Mouse (Mus musculus) adrenal gland, adult 2 months (tissue): ENCODE data around the gene Rcor1. TPM values are rescaled to one million over a fixed set of nuclear protein-coding genes. Genes with fewer than 3 reads are reported as not detected.

Source experiments
- DNase-seq: peaks from one replicate; pipeline ENCODE4 v3.0.0; 2021
- polyA plus RNA-seq: library from polyadenylated mRNA; depleted of rRNA; stranded (reverse); fragments of >200 nt; gene quantifications from 2 replicates; pipeline ENCODE4 v1.2.3, GENCODE M21; 2012
- total RNA-seq, 2 experiments: library from RNA; stranded (reverse); gene quantifications; 2 replicates each; pipeline ENCODE4 v1.2.3; 2021

The Rcor1 gene
- total and polyA plus RNA-seq, 3 experiments, result 8.0 to 63.8 (median 35.7) TPM

DNA sequence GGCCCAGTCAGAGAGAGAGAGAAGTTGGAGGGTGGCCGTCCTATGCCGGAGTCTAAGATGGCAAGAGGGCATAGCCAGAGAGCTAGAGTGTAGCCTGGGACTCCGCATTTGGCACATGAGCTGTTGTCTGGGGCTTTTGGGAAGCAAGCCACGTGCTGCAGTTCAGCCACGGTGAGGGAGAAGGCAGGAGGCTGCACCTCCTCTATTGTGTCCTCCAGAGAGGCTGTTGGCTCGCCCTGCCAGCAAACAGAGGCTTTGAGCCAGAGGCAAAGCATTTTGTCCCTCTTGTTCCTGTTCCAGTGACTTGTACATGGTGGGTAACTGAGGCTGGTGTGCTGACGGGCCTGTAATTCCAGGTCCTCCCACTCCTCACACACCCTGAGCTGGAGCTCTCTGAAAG is 95.0 kb downstream of the Rcor1 start:
- no peak for DNase-seq

DNA sequence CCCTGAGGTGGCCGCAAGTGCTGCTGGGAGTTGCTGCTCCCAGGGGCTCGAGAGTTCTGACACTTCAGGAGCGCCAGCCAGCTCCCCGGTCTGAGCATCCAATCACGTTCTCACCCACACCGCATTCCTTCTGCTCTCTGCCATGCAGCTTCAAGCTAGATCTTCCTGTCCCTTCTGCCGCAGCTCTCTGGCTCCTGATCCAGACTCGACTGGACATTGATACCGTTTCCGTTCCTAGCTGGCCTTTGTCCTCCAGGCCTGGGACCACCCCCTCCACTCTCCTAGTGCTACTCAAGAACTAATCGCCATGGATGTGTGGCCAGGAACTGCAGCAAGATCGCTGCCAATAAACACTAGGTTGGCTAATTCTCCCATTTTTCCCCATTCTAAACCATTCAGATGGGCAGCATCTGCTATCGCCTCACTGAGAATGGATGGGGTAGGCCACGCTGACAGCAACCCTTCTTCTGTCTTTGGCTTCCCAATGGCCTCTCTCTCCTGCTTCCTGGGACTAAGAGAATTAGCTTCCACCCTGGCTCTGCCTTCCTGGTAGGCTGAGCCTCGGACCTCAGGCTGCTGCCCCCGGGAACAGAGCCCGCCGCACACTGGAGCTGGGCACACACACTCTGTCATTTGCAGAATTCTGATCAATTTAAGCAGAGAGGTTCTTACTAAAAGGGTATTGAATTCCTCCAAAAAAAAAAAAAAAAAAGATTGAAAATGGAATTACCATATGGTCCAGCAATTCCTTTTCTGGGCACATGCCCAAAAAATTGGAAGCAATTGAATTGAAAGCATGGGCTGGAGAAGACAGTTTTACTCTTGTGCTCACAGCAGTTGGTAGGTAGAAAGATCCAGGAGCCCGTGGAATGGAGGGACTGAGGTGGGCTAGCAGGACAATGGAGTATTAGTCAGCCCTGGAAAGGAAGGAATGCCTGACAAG is 95.9 kb downstream of the Rcor1 start:
- DNase-seq, result no peak

DNA sequence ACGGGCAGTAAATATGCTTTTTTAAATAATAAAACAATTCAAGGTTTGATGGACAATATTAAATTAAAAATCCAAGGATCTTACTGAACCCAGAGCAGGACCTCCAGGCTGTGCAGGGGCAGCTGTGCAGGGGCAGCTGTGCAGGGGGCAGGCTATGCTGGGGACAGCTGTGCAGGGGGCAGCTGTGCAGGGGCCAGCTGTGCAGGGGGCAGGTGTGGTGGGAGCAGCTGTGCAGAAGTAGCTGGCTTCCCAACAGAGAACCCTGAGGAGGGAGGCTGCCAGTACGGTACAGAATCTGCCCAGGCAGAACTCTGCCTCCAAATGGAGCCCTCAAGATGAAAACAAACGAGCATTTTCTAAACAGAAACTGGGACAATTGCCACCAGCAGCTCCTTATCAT is 96.8 kb downstream of the Rcor1 start:
- DNase-seq, result no peak

DNA sequence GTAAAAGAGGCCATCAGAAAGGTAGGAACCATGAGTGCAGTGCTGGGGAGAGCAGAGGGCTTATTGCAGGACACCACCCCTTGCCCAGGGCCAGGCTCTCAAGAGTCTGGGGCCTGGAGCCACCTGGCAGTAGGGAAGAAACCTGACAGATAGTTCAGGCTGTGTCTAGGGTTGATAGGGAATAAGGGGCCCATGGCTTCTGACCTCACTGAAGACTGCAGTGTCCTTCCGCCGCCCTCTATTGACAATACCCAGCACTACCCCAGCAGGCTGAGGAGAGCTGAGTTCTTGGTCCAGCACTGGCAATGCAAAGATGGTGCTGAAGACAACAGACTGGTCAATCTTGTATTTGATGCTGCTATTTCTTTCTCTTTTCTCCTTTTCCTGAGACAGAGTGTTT is 97.9 kb downstream of the Rcor1 start:
- no peak for DNase-seq

DNA sequence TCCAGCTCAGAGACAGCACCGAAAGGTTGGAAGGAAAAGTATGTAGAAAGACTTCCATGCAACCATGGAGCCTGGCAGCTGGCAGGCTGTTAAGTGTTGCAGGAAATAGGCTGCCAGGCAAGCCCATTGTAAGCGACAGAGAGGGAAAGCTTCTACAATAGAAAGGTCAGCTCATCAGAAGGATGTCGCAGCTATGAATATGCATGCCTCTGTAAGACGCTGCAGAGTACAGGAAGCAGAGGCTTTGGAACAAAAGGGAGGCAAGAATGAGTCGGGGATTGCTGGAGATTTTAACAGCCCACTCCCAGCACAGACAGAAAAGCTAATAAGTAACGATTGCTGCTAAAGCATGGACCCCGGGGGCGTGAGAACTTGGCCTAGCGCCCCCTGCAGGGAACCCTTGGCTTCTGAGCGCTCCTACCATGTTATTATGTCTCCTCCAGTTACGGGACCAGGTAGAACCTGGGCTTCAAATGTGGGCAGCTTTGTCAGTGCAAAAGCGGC is 103.9 kb downstream of the Rcor1 start:
- DNase-seq, result no peak

DNA sequence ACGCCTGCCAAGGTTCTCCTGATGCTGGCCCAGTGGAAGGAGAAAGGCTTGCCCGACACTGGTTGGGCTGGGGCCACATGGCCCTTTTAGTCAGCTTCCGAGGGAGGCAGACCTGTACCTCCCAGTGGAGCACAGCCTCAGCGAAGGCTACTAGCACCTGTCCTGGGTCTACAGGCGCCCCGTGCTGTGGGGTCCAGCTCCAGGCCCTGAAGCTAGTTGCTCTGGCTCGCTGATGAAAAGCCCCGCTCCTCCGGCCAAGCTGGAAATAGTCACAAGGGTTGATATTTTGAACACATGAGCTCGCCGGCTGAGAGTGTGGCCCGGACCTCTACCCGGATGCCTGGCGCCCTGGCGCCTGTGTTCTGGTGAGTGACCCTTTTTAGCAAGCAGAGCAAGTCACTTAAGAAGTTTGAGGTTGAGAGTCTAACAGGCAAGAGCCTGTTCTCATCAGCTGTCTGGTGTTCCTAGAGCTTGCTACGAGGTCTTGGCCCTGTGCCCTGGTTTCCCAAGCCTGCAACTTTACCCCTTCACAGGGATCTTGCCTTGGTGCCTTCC is 104.4 kb downstream of the Rcor1 start:
- no peak for DNase-seq

DNA sequence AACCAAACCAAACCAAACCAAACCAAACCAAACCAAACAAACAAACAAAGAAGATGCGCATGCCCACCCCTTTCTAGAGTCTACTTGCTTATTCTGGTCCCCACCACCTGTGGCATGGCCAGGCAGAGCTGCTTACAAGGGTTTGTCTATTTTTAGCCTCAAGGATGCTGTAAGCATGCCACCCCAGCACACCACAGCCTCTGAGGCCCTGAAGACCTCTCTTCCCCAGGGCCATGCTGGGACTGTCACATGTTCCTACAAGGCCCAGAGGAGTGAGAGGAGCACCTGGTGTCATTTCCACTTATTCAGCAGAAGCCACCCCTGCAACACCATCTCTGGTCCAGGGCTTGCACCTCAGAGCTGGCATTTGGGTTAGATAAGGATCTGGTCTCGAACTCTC is 105.4 kb downstream of the Rcor1 start:
- DNase-seq, result no peak

DNA sequence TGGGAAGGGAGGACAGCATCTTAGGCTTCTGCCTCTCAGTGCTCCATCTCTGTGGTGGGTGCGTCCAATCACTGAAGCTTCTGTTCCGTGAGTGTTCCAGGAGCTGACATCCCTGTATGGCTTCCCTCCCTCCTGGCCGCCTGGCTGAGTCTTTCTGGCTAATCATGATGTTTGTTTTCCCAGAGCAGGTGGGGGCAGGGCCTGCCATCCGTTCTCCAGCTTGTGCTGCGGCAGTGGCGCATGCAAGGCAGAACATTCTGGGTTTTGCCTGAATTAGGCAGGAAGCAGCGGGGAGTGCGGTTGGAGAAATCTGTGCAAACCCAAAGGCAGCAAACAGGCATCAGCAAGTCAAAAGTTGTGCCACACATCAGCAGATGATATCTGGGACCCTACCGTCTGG is 106.1 kb downstream of the Rcor1 start:
- DNase-seq, result no peak

DNA sequence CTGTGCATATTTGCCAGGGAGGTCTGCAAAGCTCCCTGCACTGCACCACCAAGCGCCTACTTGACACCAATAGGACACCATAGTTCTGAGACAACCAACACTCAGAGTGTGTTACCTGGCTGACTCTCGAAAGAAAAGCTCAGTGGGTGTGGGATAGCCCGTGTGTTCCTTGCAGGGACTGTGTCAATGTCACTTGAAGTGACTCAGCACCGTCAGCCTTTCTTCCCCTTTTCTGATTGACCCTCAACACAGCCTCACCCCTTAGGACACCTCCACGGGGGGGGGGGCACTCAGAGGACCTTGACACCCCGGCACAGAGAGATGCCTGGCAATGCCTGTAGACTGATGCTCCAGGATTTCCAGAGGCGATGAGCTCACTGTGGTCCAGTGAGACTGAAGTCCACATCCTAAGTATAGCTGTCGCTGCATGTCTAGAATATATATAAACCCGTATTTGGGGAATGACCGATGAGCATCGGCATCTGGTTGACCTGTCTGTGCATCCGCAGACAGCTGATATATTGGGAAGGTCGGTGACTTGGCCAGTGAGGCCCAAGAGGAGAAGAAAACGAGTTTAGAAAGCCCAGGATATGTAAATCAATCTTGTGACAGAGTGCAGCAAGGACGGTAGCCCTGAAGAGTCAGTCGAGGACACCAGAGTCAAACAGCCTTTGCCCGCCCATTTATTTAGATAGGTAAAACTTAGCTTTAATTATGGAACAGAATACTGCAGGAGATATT is 110.5 kb downstream of the Rcor1 start:
- peak; percentile 39 for DNase-seq

DNA sequence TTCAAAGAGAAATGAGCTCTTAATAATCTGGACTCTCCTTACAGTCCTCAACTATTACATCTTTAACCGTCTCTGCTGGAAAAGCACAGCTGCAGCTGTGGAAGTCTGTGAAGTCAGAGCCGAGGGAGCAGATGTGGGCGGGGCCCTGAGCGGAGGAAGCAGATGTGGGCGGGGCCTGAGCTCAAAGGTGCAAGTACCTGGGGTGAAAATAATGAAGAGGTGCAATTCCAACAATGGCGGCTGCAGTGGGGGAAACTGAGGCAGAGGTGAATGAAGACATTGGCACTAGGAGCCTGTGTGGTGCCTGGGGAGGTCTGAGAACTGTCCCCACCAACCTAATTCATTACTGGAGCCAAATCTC is 111.1 kb downstream of the Rcor1 start:
- no peak for DNase-seq

DNA sequence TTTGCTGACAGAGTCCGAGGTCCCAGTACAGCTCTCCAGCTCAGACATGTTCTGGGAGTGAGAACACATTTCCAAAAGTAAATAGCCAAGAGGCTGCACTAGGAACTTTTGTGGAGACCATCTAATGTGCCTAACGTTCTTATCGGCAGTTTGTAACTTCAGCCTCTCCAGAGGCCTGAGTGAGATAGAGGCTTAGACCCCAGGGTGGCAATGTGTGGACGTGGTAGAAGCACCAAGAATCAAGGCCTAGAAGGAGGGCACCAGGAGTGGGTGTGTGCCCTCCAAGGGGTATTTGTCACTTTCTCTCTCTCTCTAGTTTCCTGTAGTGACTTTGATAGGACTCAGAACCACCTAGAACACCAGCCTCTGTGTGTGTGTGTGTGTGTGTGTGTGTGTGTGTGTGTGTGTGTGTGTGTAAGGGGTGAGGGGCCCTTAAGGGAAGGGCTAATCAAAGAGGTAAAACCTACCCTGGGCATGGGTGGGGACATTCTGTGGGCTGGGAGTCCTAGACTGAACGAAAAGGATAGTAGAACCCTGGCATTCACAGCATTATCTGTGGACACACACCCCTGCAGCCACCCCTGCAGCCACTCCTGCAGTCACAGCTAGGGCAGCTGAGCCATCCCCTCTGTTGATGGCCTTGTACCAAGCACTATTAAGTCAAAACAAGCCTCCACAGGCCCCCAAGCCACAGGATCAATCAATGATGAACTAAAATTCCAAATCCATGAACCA is 112.4 kb downstream of the Rcor1 start:
- DNase-seq, result no peak

DNA sequence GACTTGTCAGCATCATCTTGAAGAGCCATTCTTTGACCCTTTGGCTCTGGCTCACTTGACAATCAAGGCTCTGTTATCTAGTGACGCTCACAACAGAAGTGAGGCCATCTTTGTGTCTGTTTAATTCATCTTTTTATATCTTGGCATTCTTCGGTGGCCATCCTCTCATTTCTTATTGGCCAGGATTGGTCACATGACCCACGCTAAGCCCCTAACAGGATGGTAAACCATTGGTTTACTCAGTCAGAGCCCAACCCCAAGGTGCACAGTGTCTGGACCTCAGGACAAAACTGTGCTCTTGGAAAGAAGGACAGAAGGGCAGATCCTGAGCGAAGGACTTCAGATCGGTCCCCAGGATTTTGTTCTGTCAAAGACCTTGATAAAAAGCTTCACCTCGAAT is 113.4 kb downstream of the Rcor1 start:
- DNase-seq, result no peak

DNA sequence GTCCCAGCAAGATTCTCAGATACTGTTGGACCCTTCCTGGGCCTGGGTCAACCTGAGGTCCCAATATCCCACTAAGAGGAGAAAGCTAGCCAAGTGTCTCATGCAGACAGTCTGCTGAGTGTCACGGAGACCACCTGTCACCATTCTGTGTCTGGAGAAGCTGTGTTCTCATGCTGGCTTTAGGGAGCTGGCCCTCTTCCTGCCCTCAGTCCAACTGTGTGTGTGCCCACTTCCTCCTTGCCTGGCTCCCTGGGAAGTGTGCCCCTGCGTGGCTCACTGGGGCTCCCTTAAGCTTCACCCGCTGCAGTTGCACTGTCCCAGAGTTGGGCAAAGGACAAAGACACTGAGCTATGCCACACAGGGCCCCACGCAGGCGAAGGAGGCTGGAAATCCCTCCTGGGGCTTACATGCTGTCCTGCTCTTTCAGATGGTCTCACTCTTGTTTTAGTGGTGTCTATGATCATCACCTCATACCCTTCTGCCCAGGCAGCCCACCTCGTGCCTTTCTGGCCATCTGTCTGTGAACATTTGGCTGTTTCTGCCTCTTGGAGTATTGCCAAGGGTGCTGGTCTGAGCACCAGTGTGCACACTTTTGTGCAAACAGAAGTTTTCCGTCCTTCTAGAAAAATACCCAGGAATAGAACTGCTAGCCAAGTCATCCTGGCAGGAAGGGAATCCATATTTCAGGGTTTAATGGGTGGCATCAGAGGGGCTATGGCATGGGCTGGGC is 114.0 kb downstream of the Rcor1 start:
- no peak for DNase-seq

DNA sequence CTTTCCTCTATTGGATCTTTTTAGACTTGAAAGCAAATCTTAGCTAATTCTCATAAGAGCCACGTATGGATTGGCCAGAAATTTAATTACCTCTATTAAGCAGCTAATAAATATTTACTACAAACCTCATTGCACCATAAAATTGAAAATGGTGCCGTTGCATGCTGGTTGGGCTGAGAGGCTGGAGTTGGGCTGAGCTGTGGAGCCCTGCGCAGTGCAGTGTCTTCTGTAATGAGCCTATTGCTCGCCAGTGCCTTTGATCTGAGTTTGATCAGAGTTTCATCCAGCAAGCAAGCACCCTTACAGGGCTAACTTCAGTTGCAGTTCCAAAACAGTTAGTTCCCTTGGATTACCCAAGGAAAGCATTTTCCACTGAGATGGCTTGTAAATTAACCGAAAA is 114.8 kb downstream of the Rcor1 start:
- DNase-seq, result no peak

DNA sequence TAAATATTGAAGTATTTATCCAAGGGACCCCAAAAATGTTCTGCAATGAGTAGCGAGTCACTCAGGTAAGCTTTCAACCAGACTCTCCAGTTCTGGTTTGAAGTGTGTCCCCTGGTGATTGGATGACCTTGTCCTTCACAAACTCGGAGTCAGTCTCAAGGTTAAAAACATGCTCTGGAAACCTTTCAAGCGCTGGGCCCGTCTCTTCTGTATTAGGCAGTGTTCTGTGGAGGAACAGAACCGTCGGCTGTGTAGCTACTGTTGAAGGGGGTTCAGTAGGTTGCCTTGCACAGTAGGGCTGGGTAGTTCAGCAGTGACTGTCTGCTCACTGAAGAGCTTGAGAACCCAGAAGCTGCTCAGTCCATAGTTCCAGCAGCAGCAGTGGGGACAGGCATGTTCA is 115.5 kb downstream of the Rcor1 start:
- DNase-seq, result peak; percentile 83

DNA sequence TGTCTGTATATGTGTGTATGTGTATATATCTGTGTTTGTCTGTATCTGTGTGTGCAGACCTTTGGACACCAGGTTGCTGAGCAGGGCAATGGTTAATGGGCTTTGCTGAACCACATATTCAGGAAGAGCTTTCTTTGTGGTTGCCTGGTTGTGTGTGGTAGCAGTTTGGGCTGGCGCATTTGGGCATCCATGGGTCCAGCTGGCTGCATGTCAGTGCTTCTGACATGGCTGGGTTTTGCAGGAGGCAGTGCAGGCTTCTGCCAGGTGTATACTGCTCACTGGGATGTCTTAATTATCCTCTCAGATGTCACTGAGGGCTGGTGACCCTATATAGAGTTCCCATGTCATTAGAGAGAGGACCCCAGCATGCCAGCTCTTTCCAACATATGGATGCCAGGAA is 116.6 kb downstream of the Rcor1 start:
- DNase-seq, result no peak

DNA sequence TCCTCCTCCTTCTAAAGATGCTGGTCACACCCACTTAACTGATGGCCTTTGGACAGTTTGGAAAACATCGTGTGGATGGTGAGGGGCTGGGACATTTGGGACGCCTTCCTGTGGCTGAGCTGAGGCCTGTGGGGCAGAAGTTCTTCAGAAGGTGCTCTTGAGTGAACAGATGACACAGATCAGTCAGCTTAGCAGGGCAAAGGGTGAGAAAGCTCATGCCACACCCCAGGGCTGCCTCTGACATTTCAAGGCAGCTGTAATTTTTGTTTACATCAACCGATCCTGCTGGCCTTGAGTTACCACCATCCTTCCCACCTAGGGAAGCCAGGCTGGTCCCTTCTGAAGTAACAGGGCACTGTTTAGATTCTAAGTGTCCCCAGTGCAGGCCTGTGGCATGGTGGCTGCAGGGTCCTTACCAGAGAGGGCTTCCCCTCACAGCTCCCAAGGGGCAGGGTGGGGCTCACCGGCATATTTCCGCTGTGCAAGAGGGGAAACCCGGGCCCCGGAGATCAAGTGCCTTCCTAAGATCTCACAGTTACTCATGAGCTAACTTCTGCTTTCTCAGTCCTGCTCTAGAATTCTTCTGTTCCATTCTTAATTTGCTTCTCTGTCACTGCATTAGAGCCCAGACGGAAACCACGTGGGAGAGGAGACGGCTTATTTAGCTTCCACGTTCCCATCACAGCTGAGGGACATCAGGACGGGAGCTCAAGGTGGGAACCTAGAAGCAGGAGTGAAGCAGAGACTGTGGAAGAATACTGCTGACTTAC is 120.7 kb downstream of the Rcor1 start:
- no peak for DNase-seq

DNA sequence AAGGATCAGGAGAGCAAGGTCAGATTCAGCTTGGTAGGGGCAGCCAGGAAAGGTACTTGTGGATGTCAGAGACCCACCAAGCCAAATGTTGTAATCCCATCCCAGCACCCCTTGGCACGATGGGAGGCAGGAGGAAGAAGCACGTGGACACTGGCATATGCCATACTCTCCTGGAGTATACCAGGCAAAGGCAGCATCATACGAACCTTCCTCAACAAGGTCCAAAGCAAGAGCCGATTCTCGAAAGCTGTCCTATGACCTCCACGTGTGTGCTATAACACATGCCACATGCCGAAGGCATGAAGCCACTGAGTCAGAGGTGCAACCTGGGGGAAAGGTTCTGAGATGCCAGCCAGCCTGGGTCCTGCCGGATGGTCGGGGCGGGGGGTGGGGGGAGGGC is 121.7 kb downstream of the Rcor1 start:
- no peak for DNase-seq

DNA sequence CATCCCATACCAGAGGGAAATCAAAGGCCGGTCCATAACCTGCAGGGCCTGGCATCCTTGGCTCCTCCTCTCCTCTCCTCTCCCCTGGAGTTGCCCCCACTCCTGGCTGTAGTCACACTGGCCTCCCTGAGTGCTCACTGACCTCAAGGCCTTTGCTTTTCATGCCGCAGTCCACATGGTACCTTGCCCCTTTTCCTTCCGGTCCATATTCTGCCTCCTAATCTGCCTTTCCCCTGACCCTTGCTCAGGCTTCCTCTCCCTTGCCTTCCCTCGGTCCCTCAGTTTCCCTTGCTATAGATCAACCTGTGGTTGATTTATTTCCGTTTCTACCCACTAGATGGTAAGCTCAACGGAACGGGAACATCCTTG is 122.8 kb downstream of the Rcor1 start:
- DNase-seq, result no peak

DNA sequence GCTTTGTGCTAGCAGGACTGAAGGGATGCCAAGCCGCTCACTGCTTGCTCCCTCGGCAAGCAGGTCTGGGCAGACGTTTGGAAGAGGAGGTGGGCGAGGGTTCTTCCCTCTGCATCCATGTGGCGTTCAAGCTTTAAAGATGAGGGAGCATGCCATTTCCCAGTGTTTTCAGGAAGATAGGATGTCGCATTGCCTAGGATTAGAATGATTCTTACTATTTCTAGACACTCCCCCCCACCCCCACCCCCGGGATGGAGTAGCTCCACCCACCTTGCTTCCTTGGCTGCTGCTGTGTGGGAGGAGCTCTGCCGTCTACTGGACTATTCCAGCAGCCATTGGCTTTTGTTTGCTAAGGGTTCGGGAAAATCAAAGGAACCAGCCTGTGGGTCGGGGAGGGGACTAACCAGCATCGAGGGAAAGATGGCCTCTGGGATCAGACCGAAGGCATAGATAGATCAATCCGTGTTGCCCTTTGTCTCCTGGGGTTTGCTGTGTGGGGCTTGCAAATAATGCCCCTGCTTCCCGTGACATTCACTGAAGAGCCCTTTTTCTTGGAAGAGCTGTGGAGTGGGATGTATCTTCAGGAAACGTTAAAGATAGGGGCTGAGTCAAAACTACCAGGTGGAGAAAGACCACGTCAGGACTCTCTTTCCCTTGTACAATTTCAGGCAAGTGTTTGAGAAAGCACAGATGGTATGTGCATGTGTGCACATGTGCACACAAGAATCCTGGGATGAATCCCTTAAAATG is 123.3 kb downstream of the Rcor1 start:
- peak; percentile 54 for DNase-seq
